Mouse (Mus musculus): Measurements from ENCODE around the gene Gm15319. TPM values are rescaled to one million over a fixed set of nuclear protein-coding genes. Genes with fewer than 3 reads are reported as not detected.
"Not testable (repeated sequence)": the region's sequence is repeated elsewhere in the genome, so short reads cannot be mapped to it uniquely, and the experiment has no call there.

Gm15319 gene
- polyA plus RNA-seq, 1 experiment, result not detected

- H3K4me3 ChIP-seq (ENCODE audit: low read depth, low read length); H3K4me1 ChIP-seq (ENCODE audit: control insufficient read depth, insufficient read depth, insufficient read length, low read length); H3K36me3 ChIP-seq (ENCODE audit: control insufficient read depth, insufficient read depth, low read length); H3K27me3 ChIP-seq (ENCODE audit: control insufficient read depth, insufficient read depth, low read length); H3K27ac ChIP-seq (ENCODE audit: insufficient read depth, low read depth, low read length): not testable (repeated sequence)
- WGBS, result 78% methylated on average over 7 of the region's 7 CpGs
Observed at GRCm38 (mm10) chr8:20380590-20381238, 17.7 kb upstream of the Gm15319 start.

GRCm38 (mm10) chr8:20379650-20380436 lies 16.8 kb upstream of the Gm15319 start:
- H3K27me3 ChIP-seq (ENCODE audit: control insufficient read depth, insufficient read depth, low read length); H3K4me3 ChIP-seq (ENCODE audit: low read depth, low read length); H3K4me1 ChIP-seq (ENCODE audit: control insufficient read depth, insufficient read depth, insufficient read length, low read length); H3K36me3 ChIP-seq (ENCODE audit: control insufficient read depth, insufficient read depth, low read length); H3K27ac ChIP-seq (ENCODE audit: insufficient read depth, low read depth, low read length): not testable (repeated sequence)
- WGBS, result no CpG with 5 or more reads among the region's 4 CpGs

GRCm38 (mm10) chr8:20378786-20379649 lies 16.0 kb upstream of the Gm15319 start:
- not testable (repeated sequence) for H3K27ac ChIP-seq (ENCODE audit: insufficient read depth, low read depth, low read length); H3K27me3 ChIP-seq (ENCODE audit: control insufficient read depth, insufficient read depth, low read length); H3K36me3 ChIP-seq (ENCODE audit: control insufficient read depth, insufficient read depth, low read length); H3K4me1 ChIP-seq (ENCODE audit: control insufficient read depth, insufficient read depth, insufficient read length, low read length); H3K4me3 ChIP-seq (ENCODE audit: low read depth, low read length)
- 85% methylated on average over 4 of the region's 8 CpGs for WGBS

- 81% methylated on average over 6 of the region's 8 CpGs for WGBS
- not testable (repeated sequence) for H3K36me3 ChIP-seq (ENCODE audit: control insufficient read depth, insufficient read depth, low read length); H3K27ac ChIP-seq (ENCODE audit: insufficient read depth, low read depth, low read length); H3K27me3 ChIP-seq (ENCODE audit: control insufficient read depth, insufficient read depth, low read length); H3K4me3 ChIP-seq (ENCODE audit: low read depth, low read length); H3K4me1 ChIP-seq (ENCODE audit: control insufficient read depth, insufficient read depth, insufficient read length, low read length)
Observed at GRCm38 (mm10) chr8:20378353-20378752, 15.3 kb upstream of the Gm15319 start.

GRCm38 (mm10) chr8:20375698-20376097 lies 12.7 kb upstream of the Gm15319 start:
- H3K27me3 ChIP-seq (ENCODE audit: control insufficient read depth, insufficient read depth, low read length); H3K4me3 ChIP-seq (ENCODE audit: low read depth, low read length); H3K27ac ChIP-seq (ENCODE audit: insufficient read depth, low read depth, low read length); H3K36me3 ChIP-seq (ENCODE audit: control insufficient read depth, insufficient read depth, low read length); H3K4me1 ChIP-seq (ENCODE audit: control insufficient read depth, insufficient read depth, insufficient read length, low read length): not testable (repeated sequence)
- WGBS, result no CpG with 5 or more reads among the region's 3 CpGs

- H3K27me3 ChIP-seq (ENCODE audit: control insufficient read depth, insufficient read depth, low read length); H3K4me1 ChIP-seq (ENCODE audit: control insufficient read depth, insufficient read depth, insufficient read length, low read length); H3K4me3 ChIP-seq (ENCODE audit: low read depth, low read length); H3K36me3 ChIP-seq (ENCODE audit: control insufficient read depth, insufficient read depth, low read length); H3K27ac ChIP-seq (ENCODE audit: insufficient read depth, low read depth, low read length): not testable (repeated sequence)
- 77% methylated on average over 5 of the region's 5 CpGs for WGBS
Observed at GRCm38 (mm10) chr8:20356386-20356785, 6.6 kb downstream of the Gm15319 start.

GRCm38 (mm10) chr8:20353579-20353978 lies 9.4 kb downstream of the Gm15319 start:
- not testable (repeated sequence) for H3K27ac ChIP-seq (ENCODE audit: insufficient read depth, low read depth, low read length); H3K27me3 ChIP-seq (ENCODE audit: control insufficient read depth, insufficient read depth, low read length); H3K36me3 ChIP-seq (ENCODE audit: control insufficient read depth, insufficient read depth, low read length); H3K4me3 ChIP-seq (ENCODE audit: low read depth, low read length); H3K4me1 ChIP-seq (ENCODE audit: control insufficient read depth, insufficient read depth, insufficient read length, low read length)
- WGBS, result 89% methylated on average over 2 of the region's 3 CpGs

GRCm38 (mm10) chr8:20302759-20303158 lies 60.3 kb downstream of the Gm15319 start:
- not testable (repeated sequence) for H3K27me3 ChIP-seq (ENCODE audit: control insufficient read depth, insufficient read depth, low read length); H3K36me3 ChIP-seq (ENCODE audit: control insufficient read depth, insufficient read depth, low read length); H3K27ac ChIP-seq (ENCODE audit: insufficient read depth, low read depth, low read length); H3K4me1 ChIP-seq (ENCODE audit: control insufficient read depth, insufficient read depth, insufficient read length, low read length); H3K4me3 ChIP-seq (ENCODE audit: low read depth, low read length)
- WGBS, result 92% methylated on average over 5 of the region's 6 CpGs

- H3K27ac ChIP-seq (ENCODE audit: insufficient read depth, low read depth, low read length); H3K27me3 ChIP-seq (ENCODE audit: control insufficient read depth, insufficient read depth, low read length); H3K4me1 ChIP-seq (ENCODE audit: control insufficient read depth, insufficient read depth, insufficient read length, low read length); H3K4me3 ChIP-seq (ENCODE audit: low read depth, low read length); H3K36me3 ChIP-seq (ENCODE audit: control insufficient read depth, insufficient read depth, low read length): not testable (repeated sequence)
- WGBS, result 71% methylated on average over 4 of the region's 4 CpGs
Observed at GRCm38 (mm10) chr8:20300042-20300441, 63.0 kb downstream of the Gm15319 start.

- not testable (repeated sequence) for H3K27ac ChIP-seq (ENCODE audit: insufficient read depth, low read depth, low read length); H3K36me3 ChIP-seq (ENCODE audit: control insufficient read depth, insufficient read depth, low read length); H3K27me3 ChIP-seq (ENCODE audit: control insufficient read depth, insufficient read depth, low read length); H3K4me1 ChIP-seq (ENCODE audit: control insufficient read depth, insufficient read depth, insufficient read length, low read length); H3K4me3 ChIP-seq (ENCODE audit: low read depth, low read length)
- 77% methylated on average over 12 of the region's 13 CpGs for WGBS
Observed at GRCm38 (mm10) chr8:20297939-20298505, 65.0 kb downstream of the Gm15319 start.

Data from small intestine, adult 2 months (tissue).